Mouse (Mus musculus): ENCODE results near the gene Cfdp1. TPM values are rescaled to one million over a fixed set of nuclear protein-coding genes. Genes with fewer than 3 reads are reported as not detected.

Gene Cfdp1
- polyA plus RNA-seq, 1 experiment = 16.9 TPM

DNA sequence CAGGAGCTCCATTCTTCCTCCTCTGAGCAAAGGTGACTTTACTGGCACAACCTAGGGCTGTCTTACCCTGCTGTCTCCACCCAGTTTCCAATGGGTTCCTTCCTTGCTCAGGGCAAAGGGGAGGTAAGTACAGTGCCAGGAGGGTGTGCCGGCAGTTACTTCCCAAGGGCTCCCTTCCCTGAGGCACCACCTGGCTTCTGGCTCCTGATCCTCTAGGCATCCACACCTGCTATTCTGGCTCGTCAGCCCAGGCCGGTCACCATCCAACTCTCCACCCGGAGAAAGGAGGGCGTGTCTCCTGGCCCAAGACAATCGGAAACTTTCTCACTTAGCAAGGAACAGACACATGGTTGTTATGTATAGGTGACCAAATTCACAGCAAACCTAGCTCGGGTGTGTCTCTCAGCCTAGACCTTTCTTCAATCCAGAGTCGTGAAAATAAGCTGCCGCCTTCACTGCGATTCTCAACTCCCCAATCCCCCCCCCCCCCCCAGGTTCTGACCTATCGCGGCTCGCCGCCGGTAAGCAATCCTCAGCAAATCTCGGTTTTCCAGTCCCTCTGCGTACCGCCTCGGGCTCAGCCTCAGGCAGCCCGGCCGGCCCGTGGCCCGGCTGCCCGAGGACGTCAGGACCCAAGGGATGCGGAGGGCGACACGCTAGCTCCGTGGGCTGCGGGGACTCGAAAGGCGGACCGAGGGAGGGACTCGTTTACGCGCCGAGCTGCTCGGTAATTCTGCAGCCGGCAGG lies 122.7 kb downstream of the Cfdp1 start:
- TF ChIP-seq FLI1 (IDR thresholded peaks at IDR 0.05; ENCODE audit: low read length) = no peak
- TF ChIP-seq GATA1 (IDR thresholded peaks at IDR 0.05; ENCODE audit: borderline replicate concordance, low read length) = no peak

DNA sequence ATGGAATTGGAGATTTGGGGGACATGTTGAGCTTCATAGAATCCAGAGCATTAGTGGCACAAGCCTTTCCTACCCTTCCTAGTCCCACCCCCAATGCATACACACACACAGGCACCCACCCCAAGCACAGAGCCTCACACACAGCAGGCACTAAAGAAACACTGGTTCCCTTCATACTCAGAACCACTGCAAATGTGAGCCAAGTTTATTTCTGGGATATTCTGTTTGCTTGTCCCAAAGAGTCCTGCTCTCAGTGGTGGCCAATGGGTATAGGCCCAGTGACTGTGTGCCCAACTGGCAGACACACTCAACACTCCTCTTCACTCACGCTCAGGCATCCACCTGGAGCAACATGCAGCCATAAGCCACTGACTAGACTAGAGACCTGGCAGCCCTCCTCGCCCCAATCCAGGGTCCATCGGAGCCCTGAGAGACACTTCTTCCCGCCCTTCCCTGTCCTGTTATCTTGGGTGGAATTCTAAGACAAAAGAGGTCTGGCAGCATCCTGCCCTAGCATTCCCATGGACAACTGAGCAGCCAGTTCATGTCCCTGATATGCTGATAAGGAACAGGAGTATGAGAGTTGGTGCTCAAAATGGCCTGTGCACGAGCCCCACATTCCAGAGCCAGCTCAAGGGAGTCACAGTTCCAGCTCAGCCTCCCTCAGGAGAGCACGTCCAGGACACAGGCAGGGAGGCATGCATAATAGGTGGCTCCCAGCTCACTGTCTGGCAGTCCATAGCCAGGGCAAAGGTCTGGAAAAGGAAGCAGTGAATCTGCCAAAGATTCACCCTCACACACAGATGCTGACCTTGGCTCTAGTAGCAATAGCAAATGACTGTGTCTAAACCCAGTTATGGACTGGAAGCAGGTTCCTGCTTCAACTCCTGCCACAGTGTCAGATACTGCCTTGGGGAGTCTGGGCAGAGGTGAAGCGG lies 124.6 kb downstream of the Cfdp1 start:
- peak overlapping the region; percentile 54 for H3K4me3 ChIP-seq (replicated peaks)
- peaks cover 87% of the 10 kb centered on the region for H3K27me3 ChIP-seq (replicated peaks)
- no peaks in the 10 kb centered on the region for H3K36me3 ChIP-seq (replicated peaks; ENCODE audit: low read length)
- H3K4me1 ChIP-seq = peaks cover 83% of the 10 kb centered on the region
- H3K9me3 ChIP-seq = no peaks in the 10 kb centered on the region
- TF ChIP-seq FLI1 (IDR thresholded peaks at IDR 0.05; ENCODE audit: low read length) (no peak), GATA1 (IDR thresholded peaks at IDR 0.05; ENCODE audit: borderline replicate concordance, low read length) (no peak)

More for the DNA sequence above, 122.7 kb downstream of the Cfdp1 start:
- Histone ChIP-seq H3K4me1 (peaks cover 90% of the 10 kb centered on the region), H3K36me3 (replicated peaks; ENCODE audit: low read length) (no peaks in the 10 kb centered on the region), H3K27me3 (replicated peaks) (peaks cover 98% of the 10 kb centered on the region), H3K9me3 (no peaks in the 10 kb centered on the region), H3K4me3 (replicated peaks) (peak overlapping the region; percentile 95)

DNA sequence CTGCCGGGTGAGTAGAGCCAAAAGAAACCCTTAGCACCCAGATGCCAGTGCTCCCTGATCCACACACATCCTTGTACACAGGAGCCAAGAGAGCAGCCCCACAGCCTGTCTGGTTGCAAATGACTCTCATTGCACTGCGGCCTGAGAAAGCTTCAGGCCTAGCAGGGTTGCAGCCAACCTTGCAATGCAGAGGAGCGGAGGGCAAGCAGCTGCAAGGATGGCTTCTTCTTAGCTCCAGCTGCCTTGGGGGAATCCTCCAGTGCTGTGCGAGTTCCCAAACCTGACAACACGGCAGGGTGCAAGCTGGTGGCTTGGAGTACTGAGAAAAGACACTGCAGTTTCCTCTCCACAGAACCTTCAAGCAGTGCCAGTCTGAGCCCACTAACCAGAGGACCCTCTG lies 125.6 kb downstream of the Cfdp1 start:
- Histone ChIP-seq H3K36me3 (replicated peaks; ENCODE audit: low read length) (no peaks in the 10 kb centered on the region), H3K9me3 (no peaks in the 10 kb centered on the region), H3K4me1 (peaks cover 82% of the 10 kb centered on the region), H3K4me3 (replicated peaks) (no peak overlapping the region), H3K27me3 (replicated peaks) (peaks cover 85% of the 10 kb centered on the region)
- TF ChIP-seq FLI1 (IDR thresholded peaks at IDR 0.05; ENCODE audit: low read length) = no peak
- no peak for TF ChIP-seq GATA1 (IDR thresholded peaks at IDR 0.05; ENCODE audit: borderline replicate concordance, low read length)

DNA sequence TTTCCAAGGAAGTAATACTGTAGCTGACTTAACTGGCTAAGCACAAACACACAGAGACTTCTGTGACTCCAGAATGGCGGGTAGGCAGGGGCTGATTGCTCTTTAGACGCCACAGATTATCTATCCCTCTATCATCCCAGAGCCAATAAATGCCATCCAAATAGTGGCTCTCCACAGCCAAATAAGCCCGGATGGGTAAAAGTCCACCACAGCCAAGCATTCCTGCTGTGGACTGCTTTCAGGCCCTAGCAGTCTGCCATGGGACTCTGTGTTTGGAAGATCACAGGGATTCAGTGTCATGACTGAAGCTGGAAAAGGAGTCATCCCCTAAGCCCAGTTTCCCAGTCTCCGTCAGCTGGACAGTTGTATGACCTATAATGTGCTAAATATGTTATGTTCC lies 126.5 kb downstream of the Cfdp1 start:
- H3K4me3 ChIP-seq (replicated peaks) = no peak overlapping the region
- TF ChIP-seq GATA1 (IDR thresholded peaks at IDR 0.05; ENCODE audit: borderline replicate concordance, low read length) = no peak
- TF ChIP-seq FLI1 (IDR thresholded peaks at IDR 0.05; ENCODE audit: low read length) = no peak
- H3K4me1 ChIP-seq = peaks cover 72% of the 10 kb centered on the region
- H3K36me3 ChIP-seq (replicated peaks; ENCODE audit: low read length) = no peaks in the 10 kb centered on the region
- no peaks in the 10 kb centered on the region for H3K9me3 ChIP-seq
- peaks cover 82% of the 10 kb centered on the region for H3K27me3 ChIP-seq (replicated peaks)

DNA sequence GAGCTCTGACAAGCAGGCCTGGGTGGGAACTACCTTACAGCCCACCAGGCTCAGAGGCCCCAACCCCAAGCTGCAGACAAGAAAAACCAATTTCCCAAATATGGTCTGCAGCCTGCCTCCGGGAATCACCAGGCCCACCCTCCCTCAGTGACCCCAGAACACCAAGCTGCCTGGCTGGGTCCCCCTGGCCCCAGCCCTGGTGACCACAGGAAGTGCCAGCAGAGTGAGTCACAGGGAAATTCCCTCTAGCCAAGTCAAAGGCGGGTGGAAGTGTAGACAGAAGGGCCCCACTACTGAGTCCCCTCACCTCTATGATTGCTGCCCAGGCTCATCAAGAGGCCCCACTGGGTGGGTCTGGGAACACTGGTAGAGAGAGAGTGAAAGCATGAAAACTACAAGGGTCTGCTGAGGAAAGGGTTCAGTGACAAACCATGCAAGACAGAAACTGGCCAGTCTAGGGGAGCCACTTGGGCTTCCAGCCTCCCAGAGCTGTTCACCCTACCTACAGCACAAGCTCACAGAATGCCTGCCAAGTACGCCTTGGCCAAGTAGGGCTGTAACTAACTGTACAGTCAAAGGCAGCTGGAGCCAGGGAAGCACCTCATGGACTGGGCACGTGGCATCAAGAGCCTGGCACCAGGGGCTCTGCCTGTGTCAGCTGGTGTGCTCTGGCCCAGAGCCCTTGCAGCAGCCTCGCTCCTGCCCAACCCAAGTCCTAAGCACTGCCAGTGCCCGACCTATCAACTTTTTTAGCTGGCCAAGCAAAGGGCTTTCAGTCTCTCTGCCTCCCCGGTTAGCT lies 127.8 kb downstream of the Cfdp1 start:
- peaks cover 75% of the 10 kb centered on the region for H3K27me3 ChIP-seq (replicated peaks)

DNA sequence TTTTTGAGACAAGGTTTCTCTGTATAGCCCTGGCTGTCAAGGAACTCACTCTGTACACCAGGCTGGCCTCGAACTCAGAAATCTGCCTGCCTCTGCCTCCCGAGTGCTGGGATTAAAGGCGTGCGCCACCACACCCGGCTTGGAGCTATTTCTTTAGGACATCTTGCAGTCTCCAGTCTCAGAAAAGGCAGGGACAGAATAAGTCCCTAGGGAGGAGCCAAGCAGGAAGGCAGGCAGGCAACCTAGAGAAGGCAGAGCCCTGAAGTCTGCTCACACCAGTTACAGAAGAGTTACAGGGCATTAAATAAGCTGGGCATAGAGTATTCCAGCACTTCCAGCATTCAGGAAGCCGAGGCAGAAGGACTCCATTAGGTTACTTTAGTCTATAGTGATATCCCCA lies 128.8 kb downstream of the Cfdp1 start:
- H3K4me3 ChIP-seq (replicated peaks) = no peak overlapping the region
- TF ChIP-seq FLI1 (IDR thresholded peaks at IDR 0.05; ENCODE audit: low read length) (no peak), GATA1 (IDR thresholded peaks at IDR 0.05; ENCODE audit: borderline replicate concordance, low read length) (no peak)
- peaks cover 75% of the 10 kb centered on the region for H3K27me3 ChIP-seq (replicated peaks)
- peaks cover 2% of the 10 kb centered on the region for H3K36me3 ChIP-seq (replicated peaks; ENCODE audit: low read length)
- H3K4me1 ChIP-seq = peaks cover 60% of the 10 kb centered on the region
- H3K9me3 ChIP-seq = no peaks in the 10 kb centered on the region

More for the DNA sequence above, 127.8 kb downstream of the Cfdp1 start:
- TF ChIP-seq FLI1 (IDR thresholded peaks at IDR 0.05; ENCODE audit: low read length) (0 out of 2 replicates have a peak, but pooled peaks have one; percentile 37), GATA1 (IDR thresholded peaks at IDR 0.05; ENCODE audit: borderline replicate concordance, low read length) (no peak)
- no peaks in the 10 kb centered on the region for H3K36me3 ChIP-seq (replicated peaks; ENCODE audit: low read length)
- H3K4me1 ChIP-seq = peaks cover 61% of the 10 kb centered on the region
- H3K9me3 ChIP-seq = no peaks in the 10 kb centered on the region
- H3K4me3 ChIP-seq (replicated peaks) = peak overlapping the region; percentile 84

DNA sequence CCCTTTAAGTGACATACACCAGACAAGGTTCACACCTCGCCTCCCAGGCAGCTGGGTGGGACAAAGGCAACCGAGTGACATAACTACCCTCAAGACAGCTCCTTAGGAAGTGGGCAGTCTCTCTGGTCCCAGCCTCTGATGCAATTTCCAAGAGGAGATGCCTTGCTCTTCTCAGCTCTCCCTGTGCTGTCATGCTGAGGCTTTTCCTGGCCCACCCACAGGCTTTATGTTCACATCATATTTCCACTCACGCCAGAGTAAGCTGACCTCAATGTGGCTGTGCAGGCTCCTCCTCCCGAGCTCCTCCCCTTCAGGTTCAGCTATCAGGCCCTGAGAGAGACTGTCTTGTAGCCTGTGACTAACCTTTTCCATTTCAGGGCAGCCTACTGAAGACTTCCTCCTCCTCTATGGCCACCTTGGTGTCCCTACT lies 134.0 kb downstream of the Cfdp1 start:
- H3K9me3 ChIP-seq = no peaks in the 10 kb centered on the region
- H3K4me1 ChIP-seq = peaks cover 51% of the 10 kb centered on the region
- TF ChIP-seq FLI1 (IDR thresholded peaks at IDR 0.05; ENCODE audit: low read length) (no peak), GATA1 (IDR thresholded peaks at IDR 0.05; ENCODE audit: borderline replicate concordance, low read length) (no peak)
- no peak overlapping the region for H3K4me3 ChIP-seq (replicated peaks)
- H3K36me3 ChIP-seq (replicated peaks; ENCODE audit: low read length) = peaks cover 2% of the 10 kb centered on the region
- H3K27me3 ChIP-seq (replicated peaks) = peaks cover 75% of the 10 kb centered on the region

DNA sequence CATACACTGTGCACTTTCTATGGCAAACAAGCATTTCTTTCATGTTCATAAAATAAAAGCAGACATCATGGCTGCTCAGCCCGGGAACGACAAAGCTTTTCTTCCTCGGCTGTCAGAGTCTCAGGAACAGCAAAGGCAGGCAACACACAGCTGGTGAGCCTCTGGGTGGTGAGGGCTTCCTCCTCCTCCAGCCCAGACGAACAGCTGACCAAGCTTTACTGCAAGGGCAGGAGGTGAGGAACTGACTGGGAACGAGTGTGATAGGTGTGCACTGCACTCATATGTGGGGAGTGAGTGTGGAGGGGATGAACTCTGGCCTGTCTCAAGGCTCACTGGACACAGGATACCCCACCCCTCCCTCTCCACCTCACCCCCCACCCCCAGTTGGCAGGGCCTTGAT lies 135.2 kb downstream of the Cfdp1 start:
- Histone ChIP-seq H3K27me3 (replicated peaks) (peaks cover 75% of the 10 kb centered on the region), H3K9me3 (no peaks in the 10 kb centered on the region), H3K36me3 (replicated peaks; ENCODE audit: low read length) (peaks cover 2% of the 10 kb centered on the region), H3K4me1 (peaks cover 43% of the 10 kb centered on the region), H3K4me3 (replicated peaks) (no peak overlapping the region)
- no peak for TF ChIP-seq FLI1 (IDR thresholded peaks at IDR 0.05; ENCODE audit: low read length)
- no peak for TF ChIP-seq GATA1 (IDR thresholded peaks at IDR 0.05; ENCODE audit: borderline replicate concordance, low read length)

Other genes starting within 250 kb of the Cfdp1 start
- not detected in 2 replicates for gene Ldhd, start 223.9 kb downstream of the Cfdp1 start, polyA plus RNA-seq (2012; ENCODE audit: insufficient read depth, low replicate concordance)
- 0.64 and 3.5 TPM in 2 replicates for gene Zfp1, start 210.9 kb downstream of the Cfdp1 start, polyA plus RNA-seq (2012; ENCODE audit: insufficient read depth, low replicate concordance)
- gene Ctrb1, start 163.3 kb downstream of the Cfdp1 start, polyA plus RNA-seq (2012; ENCODE audit: insufficient read depth, low replicate concordance) = 3.6 TPM in 1 of 2 replicates, not detected in the other
- 1.1 and 1.5 TPM in 2 replicates for gene Bcar1, start 110.5 kb downstream of the Cfdp1 start, polyA plus RNA-seq (2012; ENCODE audit: insufficient read depth, low replicate concordance)
- gene Tmem170, start 22.5 kb upstream of the Cfdp1 start, polyA plus RNA-seq (2012; ENCODE audit: insufficient read depth, low replicate concordance) = not detected in 2 replicates
- not detected in 2 replicates for gene Chst5, start 56.2 kb upstream of the Cfdp1 start, polyA plus RNA-seq (2012; ENCODE audit: insufficient read depth, low replicate concordance)
- gene Tmem231, start 79.6 kb upstream of the Cfdp1 start, polyA plus RNA-seq (2012; ENCODE audit: insufficient read depth, low replicate concordance) = 1.9 and 2.4 TPM in 2 replicates
- 9.3 TPM in 1 of 2 replicates, not detected in the other for gene Gabarapl2, start 86.4 kb upstream of the Cfdp1 start, polyA plus RNA-seq (2012; ENCODE audit: insufficient read depth, low replicate concordance)
- 0.40 and 1.5 TPM in 2 replicates for gene Adat1, start 138.0 kb upstream of the Cfdp1 start, polyA plus RNA-seq (2012; ENCODE audit: insufficient read depth, low replicate concordance)
- 11.0 and 50.0 TPM in 2 replicates for gene Kars, start 157.0 kb upstream of the Cfdp1 start, polyA plus RNA-seq (2012; ENCODE audit: insufficient read depth, low replicate concordance)
- gene Terf2ip, start 157.1 kb upstream of the Cfdp1 start, polyA plus RNA-seq (2012; ENCODE audit: insufficient read depth, low replicate concordance) = 5.7 and 9.6 TPM in 2 replicates
- 0.46 TPM in 1 of 2 replicates, not detected in the other for gene Gm6793, start 160.7 kb upstream of the Cfdp1 start, polyA plus RNA-seq (2012; ENCODE audit: insufficient read depth, low replicate concordance)

Measured in megakaryocyte, embryonic 14.5 days (primary cell).